Mouse (Mus musculus) heart, postnatal 0 days (tissue): ENCODE measurements around the gene Dnah8. TPM values are rescaled to one million over a fixed set of nuclear protein-coding genes. Genes with fewer than 3 reads are reported as not detected.

Experiments
- ATAC-seq: fragments of 200-750 bp; cut with Nextera tagmentation; 2 replicates; pipeline ENCODE4 v1.8.0; 2017; ENCODE audit warnings: low read depth, moderate number of reproducible peaks, moderate library complexity; ENCODE audit not compliant: insufficient read depth
- DNase-seq: peaks from one replicate; pipeline ENCODE4 v3.0.0-alpha.2; 2016; ENCODE audit warnings: low spot score
- H3K27ac ChIP-seq: fragments of 300-500 bp; sonication (generic); 2 replicates; pipeline ENCODE4 v1.5.1; 2014; ENCODE audit warnings: low read depth, mild to moderate bottlenecking
- H3K27me3 ChIP-seq: fragments of 300-500 bp; sonication (generic); 2 replicates; pipeline ENCODE4 v1.6.1; 2014; ENCODE audit warnings: low read length, mixed read lengths; ENCODE audit not compliant: control insufficient read depth, insufficient read depth
- H3K36me3 ChIP-seq: fragments of 300-500 bp; sonication (generic); replicated peaks from 2 replicates; pipeline ENCODE4 v1.6.1; 2014; ENCODE audit warnings: low read length, mixed read lengths; ENCODE audit not compliant: control insufficient read depth, insufficient read depth
- H3K4me1 ChIP-seq: fragments of 300-500 bp; sonication (generic); 2 replicates; pipeline ENCODE4 v1.6.1; 2014; ENCODE audit warnings: antibody characterized with exemption; ENCODE audit not compliant: control insufficient read depth, insufficient read depth
- H3K4me2 ChIP-seq: fragments of 300-500 bp; sonication (generic); 2 replicates; pipeline ENCODE4 v1.6.1; 2014; ENCODE audit warnings: low read depth, mild to moderate bottlenecking, low read length, moderate library complexity
- H3K4me3 ChIP-seq: fragments of 300-500 bp; sonication (generic); 2 replicates; pipeline ENCODE4 v1.5.1; 2014; ENCODE audit warnings: low read depth, low read length
- H3K9ac ChIP-seq: fragments of 300-500 bp; sonication (generic); replicated peaks from 2 replicates; pipeline ENCODE4 v1.6.1; 2014; ENCODE audit warnings: low read depth, low read length, mixed read lengths
- H3K9me3 ChIP-seq: fragments of 300-500 bp; sonication (generic); replicated peaks from 2 replicates; pipeline ENCODE4 v1.6.1; 2016; ENCODE audit warnings: low read length; ENCODE audit not compliant: control insufficient read depth
- CTCF ChIP-seq: IDR thresholded peaks from 2 replicates; pipeline ENCODE4 v1.5.1; 2016; ENCODE audit warnings: antibody characterized with exemption, control low read depth, low read depth
- EP300 ChIP-seq: IDR thresholded peaks from 2 replicates; pipeline ENCODE4 v1.6.1; 2016; ENCODE audit warnings: antibody characterized with exemption, low read depth
- WGBS: fragments of 180-500 bp; shearing (Covaris S2); extraction: QIAGEN DNeasy Blood & Tissue Kit; methylation state at CpG from one replicate; pipeline ENCODE4 v1.1.7; 2014; 5-methylcytosine and 5-hydroxymethylcytosine counted together
- polyA plus RNA-seq: library from polyadenylated mRNA; unstranded; fragments of >200 nt; fragmentation: Nextera tagmentation; extraction: Ambion mirVana; gene quantifications from 2 replicates; pipeline ENCODE4 v1.2.1, GENCODE M21; 2015
- total RNA-seq: library from RNA; depleted of rRNA; stranded (reverse); fragments of >200 nt; gene quantifications from 2 replicates; pipeline ENCODE4 v1.2.3, GENCODE M21; 2014; ENCODE audit warnings: low replicate concordance

Dnah8 gene
- total and polyA plus RNA-seq, 2 experiments from 2014 or later: 0.59 to 1.5 TPM

DNA sequence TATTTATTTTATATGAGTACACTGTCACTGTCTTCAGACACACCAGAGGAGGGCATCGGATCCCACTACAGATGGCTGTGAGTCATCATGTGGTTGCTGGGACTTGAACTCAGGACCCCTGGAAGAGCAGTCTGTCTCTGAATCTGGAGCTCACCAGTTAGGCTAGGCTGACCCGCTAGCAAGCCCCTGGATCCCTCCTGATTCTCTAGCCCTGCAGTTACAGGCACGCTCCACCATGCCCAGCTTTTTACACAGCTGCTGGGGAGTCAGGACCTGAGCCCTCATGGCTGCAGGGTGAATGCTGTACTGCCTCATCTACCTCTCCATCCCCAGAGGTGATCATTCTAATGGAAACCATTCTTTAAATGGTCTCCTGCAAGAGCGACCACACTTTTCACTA lies 172.5 kb downstream of the Dnah8 start:
- ATAC-seq (no peak), DNase-seq (no peak)
- H3K27ac ChIP-seq: no peak overlapping the region
- no peak overlapping the region for H3K4me2 ChIP-seq
- no peaks in the 10 kb centered on the region for H3K27me3 ChIP-seq
- no peaks in the 10 kb centered on the region for H3K9me3 ChIP-seq
- TF ChIP-seq EP300 (no peak), CTCF (no peak)
- H3K36me3 ChIP-seq: no peaks in the 10 kb centered on the region
- H3K4me3 ChIP-seq: no peak overlapping the region
- H3K9ac ChIP-seq: no peak overlapping the region
- 87% methylated on average over 4 of the region's 4 CpGs for WGBS
- H3K4me1 ChIP-seq: no peaks in the 10 kb centered on the region

DNA sequence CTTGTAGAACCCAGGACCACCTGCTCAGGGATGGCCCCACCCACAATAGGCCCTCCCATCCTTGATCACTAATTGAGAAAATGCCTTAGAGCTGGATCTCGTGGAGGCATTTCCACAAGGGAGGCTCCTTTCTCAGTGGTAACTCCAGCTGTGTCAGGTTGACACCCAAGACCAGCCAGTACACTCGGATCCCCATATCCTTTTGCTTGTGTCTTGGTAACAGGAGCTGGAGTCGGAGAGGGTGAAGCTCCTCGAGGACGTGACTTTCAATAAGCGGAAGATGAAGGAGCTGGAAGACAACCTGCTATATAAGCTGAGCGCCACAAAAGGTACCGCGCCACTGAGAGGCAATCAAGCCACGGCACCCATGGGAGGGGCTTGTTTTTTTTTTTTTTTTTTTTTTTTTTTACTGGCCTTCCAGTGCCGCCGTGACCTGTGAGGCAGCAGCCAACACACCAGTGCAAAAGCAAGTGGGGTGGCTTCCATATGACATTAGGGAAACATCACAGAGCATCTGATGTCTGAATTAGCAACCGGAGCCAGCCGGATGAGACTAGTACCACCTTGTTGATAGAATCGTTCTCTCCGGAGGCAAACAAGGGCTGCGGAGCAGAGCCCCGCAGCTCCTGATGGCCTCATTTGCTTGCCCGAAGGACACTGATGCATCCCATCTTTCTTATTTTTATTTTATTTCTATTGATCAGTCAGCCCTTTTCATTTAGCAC lies 176.3 kb downstream of the Dnah8 start:
- WGBS: 88% methylated on average over 19 of the region's 19 CpGs
- H3K27ac ChIP-seq: no peak overlapping the region

GRCm38 (mm10) chr17:30803668-30804067 lies 179.5 kb downstream of the Dnah8 start:
- Histone ChIP-seq H3K9me3 (no peaks in the 10 kb centered on the region), H3K4me3 (no peak overlapping the region), H3K27me3 (no peaks in the 10 kb centered on the region), H3K4me1 (no peaks in the 10 kb centered on the region), H3K27ac (no peak overlapping the region), H3K36me3 (no peaks in the 10 kb centered on the region), H3K9ac (no peak overlapping the region), H3K4me2 (no peak overlapping the region)
- TF ChIP-seq CTCF (no peak), EP300 (no peak)
- no peak for ATAC-seq
- WGBS: 94% methylated on average over 9 of the region's 9 CpGs
- no peak for DNase-seq

More for the DNA sequence above, 176.3 kb downstream of the Dnah8 start:
- TF ChIP-seq EP300: no peak
- no peak for TF ChIP-seq CTCF
- H3K27me3 ChIP-seq: no peaks in the 10 kb centered on the region
- H3K4me1 ChIP-seq: no peaks in the 10 kb centered on the region
- H3K36me3 ChIP-seq: no peaks in the 10 kb centered on the region
- ATAC-seq: no peak
- no peak overlapping the region for H3K9ac ChIP-seq
- H3K4me2 ChIP-seq: no peak overlapping the region
- no peaks in the 10 kb centered on the region for H3K9me3 ChIP-seq
- H3K4me3 ChIP-seq: no peak overlapping the region
- DNase-seq: no peak

DNA sequence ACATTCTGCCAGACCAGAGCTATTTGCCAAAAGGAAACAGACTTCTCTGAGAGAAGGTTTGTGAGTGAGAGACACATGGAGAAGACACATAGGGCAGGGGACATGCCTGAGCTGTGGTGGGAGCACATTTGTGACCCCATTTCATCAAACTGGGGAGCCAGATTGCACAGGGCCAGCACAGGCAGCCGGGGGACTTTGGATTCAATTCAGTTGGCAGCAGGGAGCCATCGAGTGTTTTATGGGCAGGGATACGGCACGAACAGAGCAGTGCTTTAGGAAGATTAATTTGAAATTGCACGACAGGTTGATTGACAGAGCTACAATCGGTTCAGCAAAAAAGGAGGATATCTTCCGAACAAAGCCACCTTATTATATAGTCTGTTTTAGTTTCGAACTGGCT lies 180.8 kb downstream of the Dnah8 start:
- no peak overlapping the region for H3K27ac ChIP-seq
- no peak overlapping the region for H3K4me3 ChIP-seq
- ATAC-seq (no peak), DNase-seq (no peak)
- 74% methylated on average over 8 of the region's 8 CpGs for WGBS
- no peaks in the 10 kb centered on the region for H3K9me3 ChIP-seq
- H3K36me3 ChIP-seq: no peaks in the 10 kb centered on the region
- no peaks in the 10 kb centered on the region for H3K27me3 ChIP-seq
- no peaks in the 10 kb centered on the region for H3K4me1 ChIP-seq
- no peak overlapping the region for H3K4me2 ChIP-seq
- TF ChIP-seq CTCF (no peak), EP300 (no peak)
- no peak overlapping the region for H3K9ac ChIP-seq

- H3K9me3 ChIP-seq: no peaks in the 10 kb centered on the region
- WGBS: 45% methylated on average over 12 of the region's 12 CpGs
Measured at GRCm38 (mm10) chr17:30805511-30806059, 181.4 kb downstream of the Dnah8 start.

More at GRCm38 (mm10) chr17:30805511-30806059, 181.4 kb downstream of the Dnah8 start:
- Histone ChIP-seq H3K4me1 (no peaks in the 10 kb centered on the region), H3K27ac (no peak overlapping the region), H3K9ac (no peak overlapping the region), H3K36me3 (no peaks in the 10 kb centered on the region), H3K27me3 (no peaks in the 10 kb centered on the region), H3K4me3 (no peak overlapping the region), H3K4me2 (no peak overlapping the region)
- TF ChIP-seq CTCF: no peak
- no peak for TF ChIP-seq EP300
- ATAC-seq (no peak), DNase-seq (no peak)
